Mouse (Mus musculus) stomach, embryonic 16.5 days (tissue): ENCODE data around the gene Oaz2. TPM values are rescaled to one million over a fixed set of nuclear protein-coding genes. Genes with fewer than 3 reads are reported as not detected.
"Not testable (repeated sequence)": the region's sequence is repeated elsewhere in the genome, so short reads cannot be mapped to it uniquely, and the experiment has no call there.

Source experiments
- ATAC-seq: fragments of 200-750 bp; cut with Nextera tagmentation; 2 replicates; pipeline ENCODE4 v1.8.0; 2017; ENCODE audit warnings: moderate number of reproducible peaks, moderate TSS enrichment; ENCODE audit not compliant: insufficient read depth, low FRiP score
- H3K27ac ChIP-seq: fragments of 300-500 bp; sonication (generic); 2 replicates; pipeline ENCODE4 v1.5.1; 2014; ENCODE audit warnings: low read length
- H3K27me3 ChIP-seq: fragments of 300-500 bp; sonication (generic); 2 replicates; pipeline ENCODE4 v1.6.1; 2014; ENCODE audit warnings: low read length, control low read depth, mixed read lengths; ENCODE audit not compliant: control insufficient read depth, insufficient read depth
- H3K36me3 ChIP-seq: fragments of 300-500 bp; sonication (generic); 2 replicates; pipeline ENCODE4 v1.6.1; 2014; ENCODE audit warnings: low read length; ENCODE audit not compliant: control insufficient read depth, insufficient read depth
- H3K4me1 ChIP-seq: fragments of 300-500 bp; sonication (generic); 2 replicates; pipeline ENCODE4 v1.6.1; 2014; ENCODE audit warnings: low read length, control low read depth, mixed read lengths; ENCODE audit not compliant: control insufficient read depth, insufficient read depth
- H3K4me2 ChIP-seq: fragments of 300-500 bp; sonication (generic); 2 replicates; pipeline ENCODE4 v1.6.1; 2014; ENCODE audit warnings: low read depth, low read length, mixed read lengths
- H3K4me3 ChIP-seq: fragments of 300-500 bp; sonication (generic); replicated peaks from 2 replicates; pipeline ENCODE4 v1.5.1; 2014; ENCODE audit warnings: mild to moderate bottlenecking, low read length
- H3K9ac ChIP-seq: fragments of 300-500 bp; sonication (generic); 2 replicates; pipeline ENCODE4 v1.6.1; 2014; ENCODE audit warnings: low read length
- H3K9me3 ChIP-seq: fragments of 300-500 bp; sonication (generic); replicated peaks from 2 replicates; pipeline ENCODE4 v1.6.1; 2016; ENCODE audit warnings: low read length, control low read depth; ENCODE audit not compliant: control insufficient read depth
- WGBS: fragments of 180-500 bp; shearing (Covaris S2); extraction: QIAGEN DNeasy Blood & Tissue Kit; methylation state at CpG from one replicate; pipeline ENCODE4 v1.1.7; 2014; 5-methylcytosine and 5-hydroxymethylcytosine counted together
- polyA plus RNA-seq: library from polyadenylated mRNA; unstranded; fragments of >200 nt; fragmentation: Nextera tagmentation; extraction: Ambion mirVana; gene quantifications from 2 replicates; pipeline ENCODE4 v1.2.1, GENCODE M21; 2015

Gene Oaz2
- polyA plus RNA-seq, 1 experiment from 2014 or later: 218 TPM

DNA sequence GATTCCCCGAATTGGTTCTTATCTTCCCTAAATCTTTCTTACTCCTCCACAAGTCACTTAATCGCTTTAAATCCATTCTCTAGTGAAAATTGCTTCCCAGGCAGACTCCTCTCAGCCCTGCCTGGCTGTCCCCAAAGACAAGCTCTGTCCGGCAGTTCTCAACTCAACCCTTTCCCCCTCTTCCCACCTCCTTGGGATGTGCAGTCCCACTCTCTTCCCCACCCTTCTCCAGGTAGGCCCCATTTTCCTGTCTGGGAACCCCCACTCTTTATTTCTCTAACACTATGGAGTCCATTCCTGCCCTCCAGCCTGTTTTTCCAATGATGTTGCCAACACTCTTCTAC, 9.3 kb downstream of the Oaz2 start:
- H3K4me2 ChIP-seq: peak overlapping the region; percentile 76
- peak overlapping the region; percentile 20; the same call in 1 of the 2 replicates for H3K27ac ChIP-seq
- H3K4me1 ChIP-seq: peaks cover 39% of the 10 kb centered on the region
- H3K4me3 ChIP-seq: peak overlapping the region; percentile 61
- no peaks in the 10 kb centered on the region for H3K27me3 ChIP-seq
- no peaks in the 10 kb centered on the region for H3K36me3 ChIP-seq
- ATAC-seq: no peak
- H3K9ac ChIP-seq: peak overlapping the region; percentile 81
- H3K9me3 ChIP-seq: no peaks in the 10 kb centered on the region
- WGBS: 11% methylated on average over 3 of the region's 3 CpGs

DNA sequence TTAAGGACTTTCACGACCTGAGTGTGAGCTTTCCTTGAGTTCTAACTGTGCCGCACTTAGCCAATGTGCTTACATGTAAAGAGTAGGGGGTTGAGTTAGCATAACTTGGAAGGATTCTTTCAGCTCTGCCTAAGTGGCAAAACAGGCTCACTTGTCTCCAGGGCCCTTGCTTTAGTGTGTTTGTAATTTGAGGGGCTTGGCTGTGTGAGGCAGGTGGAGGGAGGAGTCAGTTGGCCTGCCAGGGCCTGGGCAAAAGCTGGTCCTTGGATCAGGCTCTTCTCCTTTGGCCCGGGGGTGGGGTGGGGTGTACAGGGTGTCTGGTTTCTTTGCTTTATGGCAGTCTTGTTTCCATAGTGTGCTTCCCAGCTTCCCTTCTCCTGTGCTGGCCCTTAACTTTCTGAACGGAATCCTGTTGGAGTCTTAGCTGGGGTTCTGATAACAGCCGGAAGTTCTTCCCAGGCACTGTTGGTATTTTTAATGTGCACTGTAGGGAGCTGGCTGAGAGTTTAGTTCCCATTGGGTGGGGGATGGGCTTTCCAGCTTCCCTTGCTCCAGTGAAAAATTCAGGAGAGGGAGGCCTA, 11.5 kb downstream of the Oaz2 start:
- no peak for ATAC-seq

DNA sequence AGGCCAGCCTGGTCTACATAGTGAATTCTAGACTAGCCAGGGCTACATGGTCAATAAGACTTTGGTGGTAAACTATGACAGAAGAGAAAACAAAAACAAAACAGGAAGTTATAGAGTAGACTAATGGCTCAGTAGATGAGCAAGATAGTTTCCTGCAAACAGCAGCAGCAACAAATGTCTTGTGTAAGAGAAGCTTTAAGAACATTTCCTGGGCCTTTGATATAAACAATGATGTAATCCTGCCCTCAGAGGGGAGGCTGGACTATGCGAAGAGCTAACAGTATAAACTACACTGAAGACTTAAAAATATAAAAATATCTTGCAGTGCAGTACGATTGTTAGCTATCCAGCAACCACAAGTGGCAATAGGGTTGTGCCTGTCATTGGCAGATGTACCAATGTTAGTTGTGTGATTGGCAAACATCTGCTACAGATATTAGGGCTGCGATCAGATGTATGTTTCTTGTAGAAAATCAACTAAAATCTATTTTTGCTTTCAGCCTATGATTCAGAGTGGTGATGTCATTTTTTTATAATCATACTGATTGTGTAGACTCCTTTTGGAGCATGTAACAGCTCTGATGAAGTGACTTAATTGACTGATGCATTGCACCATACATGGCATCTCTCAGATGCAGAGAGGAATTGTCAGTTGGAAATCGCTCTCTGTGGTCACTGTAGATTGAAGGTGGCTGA, 13.3 kb downstream of the Oaz2 start:
- peak overlapping the region; percentile 53; the same call in 1 of the 2 replicates for H3K27ac ChIP-seq
- H3K9ac ChIP-seq: no peak overlapping the region
- H3K27me3 ChIP-seq: no peaks in the 10 kb centered on the region
- 0 out of 2 replicates have a peak overlapping the region, but pooled peaks have one; percentile 9 for H3K4me2 ChIP-seq
- no peak overlapping the region for H3K4me3 ChIP-seq
- H3K4me1 ChIP-seq: peaks cover 41% of the 10 kb centered on the region
- H3K36me3 ChIP-seq: no peaks in the 10 kb centered on the region
- no peak for ATAC-seq
- H3K9me3 ChIP-seq: no peaks in the 10 kb centered on the region
- 62% methylated on average over 4 of the region's 4 CpGs for WGBS

More for the DNA sequence above, 11.5 kb downstream of the Oaz2 start:
- peak overlapping the region; percentile 68 for H3K27ac ChIP-seq
- peak overlapping the region; percentile 58 for H3K9ac ChIP-seq
- no peaks in the 10 kb centered on the region for H3K9me3 ChIP-seq
- H3K4me3 ChIP-seq: peak overlapping the region; percentile 26
- H3K4me2 ChIP-seq: peak overlapping the region; percentile 76
- WGBS: 7% methylated on average over 5 of the region's 5 CpGs
- H3K27me3 ChIP-seq: no peaks in the 10 kb centered on the region
- H3K36me3 ChIP-seq: no peaks in the 10 kb centered on the region
- peaks cover 41% of the 10 kb centered on the region for H3K4me1 ChIP-seq

DNA sequence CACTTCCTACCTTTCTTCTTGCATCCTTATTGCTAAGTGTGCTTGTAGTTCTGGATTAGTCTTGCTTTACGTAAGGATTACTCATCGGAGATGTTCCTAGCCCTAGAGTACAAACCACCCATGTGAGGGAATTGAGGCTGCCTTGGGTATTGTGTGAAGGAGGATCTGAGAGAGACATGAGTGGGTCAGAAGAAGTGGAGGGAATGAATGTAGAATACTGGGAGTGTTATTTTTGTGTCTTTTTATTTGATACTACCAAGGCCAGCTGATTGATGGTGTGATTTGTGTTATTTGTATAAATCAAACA, 13.8 kb downstream of the Oaz2 start:
- Histone ChIP-seq H3K36me3 (peaks cover 3% of the 10 kb centered on the region; the same call in 1 of the 2 replicates), H3K4me3 (no peak overlapping the region), H3K4me2 (no peak overlapping the region), H3K9ac (no peak overlapping the region), H3K27ac (peak overlapping the region; percentile 47; the same call in 1 of the 2 replicates), H3K27me3 (no peaks in the 10 kb centered on the region), H3K9me3 (no peaks in the 10 kb centered on the region), H3K4me1 (peaks cover 41% of the 10 kb centered on the region)
- ATAC-seq: no peak
- WGBS: 78% methylated on average over 2 of the region's 2 CpGs

DNA sequence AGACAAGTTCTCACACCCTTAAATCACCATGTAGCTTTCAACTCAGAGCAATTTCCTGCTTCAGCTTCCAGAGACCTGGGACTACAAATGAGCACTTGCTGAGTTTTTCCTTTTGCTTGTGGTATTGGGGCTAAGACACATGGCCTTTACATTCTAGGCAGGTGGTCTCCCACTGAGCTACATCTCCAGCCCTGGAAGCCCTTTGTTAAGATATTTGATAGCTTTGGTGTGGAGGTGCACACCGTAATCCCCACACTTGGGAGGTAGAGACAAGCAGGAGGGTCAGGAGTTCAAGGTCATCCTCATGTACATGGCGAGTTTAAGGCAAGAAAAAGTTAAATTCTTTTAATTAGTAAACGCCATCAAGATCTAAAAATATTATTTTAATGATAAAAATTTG, 14.4 kb downstream of the Oaz2 start:
- H3K27me3 ChIP-seq: no peaks in the 10 kb centered on the region
- no peak overlapping the region for H3K4me3 ChIP-seq
- no peak for ATAC-seq
- no peaks in the 10 kb centered on the region for H3K9me3 ChIP-seq
- H3K4me1 ChIP-seq: peaks cover 41% of the 10 kb centered on the region
- peaks cover 5% of the 10 kb centered on the region; the same call in 1 of the 2 replicates for H3K36me3 ChIP-seq
- H3K4me2 ChIP-seq: no peak overlapping the region
- H3K9ac ChIP-seq: no peak overlapping the region
- WGBS: 83% methylated on average over 3 of the region's 3 CpGs
- no peak overlapping the region for H3K27ac ChIP-seq

DNA sequence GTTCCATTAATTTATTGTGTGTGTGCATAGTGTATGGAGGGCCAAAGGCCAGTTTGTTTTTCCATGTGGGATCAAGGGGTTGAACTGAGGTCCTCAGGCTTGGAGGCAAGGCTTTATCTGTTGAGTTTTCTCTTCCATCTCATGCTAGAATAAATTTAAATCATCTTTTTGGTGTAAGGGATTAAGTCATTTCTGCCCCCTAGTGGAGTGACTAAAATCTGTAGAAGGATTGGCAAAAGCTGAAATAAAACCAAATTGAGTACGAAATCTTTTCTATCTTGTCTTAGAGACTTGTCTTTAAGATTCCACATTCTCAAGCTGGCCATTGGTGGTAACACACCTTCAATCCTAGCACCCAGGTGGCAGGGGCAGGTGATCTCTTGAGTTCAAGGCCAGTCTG, 15.2 kb downstream of the Oaz2 start:
- Histone ChIP-seq H3K4me1 (peaks cover 36% of the 10 kb centered on the region), H3K4me3 (no peak overlapping the region), H3K36me3 (peaks cover 5% of the 10 kb centered on the region; the same call in 1 of the 2 replicates), H3K9ac (no peak overlapping the region), H3K27ac (no peak overlapping the region), H3K4me2 (no peak overlapping the region), H3K9me3 (no peaks in the 10 kb centered on the region), H3K27me3 (no peaks in the 10 kb centered on the region)
- 63% methylated on average over 1 of the region's 1 CpGs for WGBS
- no peak for ATAC-seq

DNA sequence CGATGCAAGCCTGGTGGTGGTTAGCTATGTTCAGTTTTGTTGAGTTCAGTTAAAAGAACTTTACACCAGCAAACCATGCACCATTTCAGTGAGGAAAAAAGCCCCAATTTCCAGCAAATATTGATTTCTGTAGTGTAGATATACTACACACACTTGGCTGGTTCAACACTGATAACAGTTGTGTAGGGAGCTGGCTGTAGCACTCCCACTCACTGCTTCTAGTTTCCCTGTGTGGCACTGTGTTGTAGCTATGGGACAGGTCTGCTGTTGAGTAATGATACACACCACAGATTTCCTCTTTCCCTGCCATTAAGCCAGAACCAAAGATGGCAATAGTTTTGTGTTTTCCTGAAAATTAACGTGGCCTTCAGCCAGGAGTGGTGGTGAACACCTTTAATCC, 16.9 kb downstream of the Oaz2 start:
- Histone ChIP-seq H3K4me2 (no peak overlapping the region), H3K36me3 (peaks cover 8% of the 10 kb centered on the region; the same call in 1 of the 2 replicates), H3K27ac (no peak overlapping the region), H3K4me1 (peaks cover 20% of the 10 kb centered on the region), H3K27me3 (no peaks in the 10 kb centered on the region), H3K9me3 (no peaks in the 10 kb centered on the region), H3K4me3 (no peak overlapping the region), H3K9ac (no peak overlapping the region)
- ATAC-seq: no peak
- 79% methylated on average over 2 of the region's 2 CpGs for WGBS

DNA sequence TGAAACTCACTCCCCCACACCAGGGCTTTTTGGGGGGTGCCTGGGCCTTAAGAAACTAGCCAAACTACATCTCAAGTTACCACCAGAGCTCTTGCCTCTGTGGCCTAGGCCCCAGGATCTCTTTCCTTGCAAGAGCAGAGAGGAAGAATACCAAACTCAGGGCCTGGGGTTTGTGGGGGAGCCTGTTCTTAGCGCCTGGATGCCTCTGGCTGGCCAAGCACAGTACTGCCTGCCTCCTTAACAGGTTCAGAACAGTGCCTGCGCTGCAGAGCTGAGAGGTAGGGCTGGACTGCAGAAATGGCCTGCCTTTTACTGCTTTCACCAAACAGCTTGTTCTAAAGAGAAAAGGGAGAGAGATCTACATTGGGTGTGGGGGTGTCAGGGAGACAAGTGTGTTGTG, 22.1 kb downstream of the Oaz2 start:
- H3K4me2 ChIP-seq, H3K27ac ChIP-seq, H3K9me3 ChIP-seq, H3K27me3 ChIP-seq, H3K36me3 ChIP-seq, H3K4me3 ChIP-seq, ATAC-seq, H3K4me1 ChIP-seq, H3K9ac ChIP-seq: not testable (repeated sequence)
- WGBS: 64% methylated on average over 2 of the region's 2 CpGs

DNA sequence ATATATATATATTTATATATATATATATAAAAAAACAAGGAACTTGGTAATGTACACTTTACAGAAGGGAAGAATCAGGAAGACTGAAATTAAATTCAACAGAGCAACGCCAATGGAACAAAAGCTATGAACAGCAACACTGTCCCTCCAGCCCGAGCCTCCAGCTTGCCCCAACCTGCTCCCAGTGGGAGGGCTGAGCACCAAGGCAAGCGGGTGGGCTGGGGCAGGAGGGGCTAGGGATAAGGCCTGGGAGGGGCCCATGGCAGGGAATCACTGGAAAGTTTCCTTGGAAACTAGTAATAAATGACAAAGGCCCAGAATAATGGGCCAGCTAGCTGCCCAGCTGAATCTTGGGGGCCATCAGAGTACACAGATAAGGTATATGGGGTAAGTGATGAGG, 24.7 kb downstream of the Oaz2 start:
- no peak overlapping the region for H3K9ac ChIP-seq
- H3K36me3 ChIP-seq: 0 out of 2 replicates have a peak, but pooled peaks cover 3% of the 10 kb centered on the region
- H3K27ac ChIP-seq: no peak overlapping the region
- H3K4me2 ChIP-seq: no peak overlapping the region
- H3K4me1 ChIP-seq: no peaks in the 10 kb centered on the region
- H3K4me3 ChIP-seq: no peak overlapping the region
- 37% methylated on average over 3 of the region's 3 CpGs for WGBS
- no peak for ATAC-seq
- H3K27me3 ChIP-seq: no peaks in the 10 kb centered on the region
- H3K9me3 ChIP-seq: no peaks in the 10 kb centered on the region
